Mouse (Mus musculus) thymus, postnatal 4 days (tissue): Measurements from ENCODE around the gene Hist1h2ad.
A peak's percentile ranks its signal among the peaks of the same experiment; 100 is the strongest.
"Not testable (repeated sequence)": the region's sequence is repeated elsewhere in the genome, so short reads cannot be mapped to it uniquely, and the experiment has no call there.

Experiments used
- DNase-seq: peaks from one replicate; pipeline ENCODE4 v3.0.0; 2021

The Hist1h2ad gene

GRCm38 (mm10) chr13:23573898-23574524 is at the start of gene Hist1h2ad, which contains the start of gene Hist1h2bf:
Gene Hist1h2ad, plus strand, starts transcription at chr13:23574381.
Gene Hist1h2bf, minus strand, starts transcription at chr13:23574196.
- peak; percentile 85 for DNase-seq

- DNase-seq = peak; percentile 89
Observed at GRCm38 (mm10) chr13:23524654-23525053, 49.5 kb upstream of the Hist1h2ad start.

- peak; percentile 42 for DNase-seq
Observed at GRCm38 (mm10) chr13:23525901-23526300, 48.3 kb upstream of the Hist1h2ad start.

GRCm38 (mm10) chr13:23526312-23526711 is 47.9 kb upstream of the Hist1h2ad start:
- DNase-seq = peak; percentile 87

GRCm38 (mm10) chr13:23529005-23529404 is 45.2 kb upstream of the Hist1h2ad start:
- no peak for DNase-seq

- DNase-seq = no peak
Observed at GRCm38 (mm10) chr13:23529480-23530165, 44.6 kb upstream of the Hist1h2ad start.

- peak; percentile 73 for DNase-seq
Observed at GRCm38 (mm10) chr13:23530181-23530900, 43.8 kb upstream of the Hist1h2ad start.

- DNase-seq = peak; percentile 95
Observed at GRCm38 (mm10) chr13:23530901-23531875, 43.0 kb upstream of the Hist1h2ad start, which contains the start of gene Hist1h4h. Gene Hist1h4h, plus strand, starts transcription at chr13:23531050.

GRCm38 (mm10) chr13:23532262-23533075 is 41.7 kb upstream of the Hist1h2ad start:
- DNase-seq = peak; percentile 45

- peak; percentile 72 for DNase-seq
Observed at GRCm38 (mm10) chr13:23533560-23534367, 40.4 kb upstream of the Hist1h2ad start, which contains the start of gene Hist1h2af. Gene Hist1h2af, plus strand, starts transcription at chr13:23533906.

- no peak for DNase-seq
Observed at GRCm38 (mm10) chr13:23534368-23535131, 39.6 kb upstream of the Hist1h2ad start.

GRCm38 (mm10) chr13:23535137-23536075 is 38.8 kb upstream of the Hist1h2ad start, which contains the start of gene Hist1h3g:
Gene Hist1h3g, plus strand, starts transcription at chr13:23535422.
- DNase-seq = peak; percentile 90

- DNase-seq = no peak
Observed at GRCm38 (mm10) chr13:23536076-23536822, 37.9 kb upstream of the Hist1h2ad start.

- DNase-seq = no peak
Observed at GRCm38 (mm10) chr13:23537006-23537710, 37.0 kb upstream of the Hist1h2ad start.

- no peak for DNase-seq
Observed at GRCm38 (mm10) chr13:23538249-23538648, 35.9 kb upstream of the Hist1h2ad start.

- not testable (repeated sequence) for DNase-seq
Observed at GRCm38 (mm10) chr13:23539821-23540220, 34.4 kb upstream of the Hist1h2ad start.

- no peak for DNase-seq
Observed at GRCm38 (mm10) chr13:23541497-23541896, 32.7 kb upstream of the Hist1h2ad start.
